Mouse (Mus musculus) erythroid progenitor cell, adult 5-6 weeks (primary cell): ENCODE measurements around the gene Ebf4. TPM values are rescaled to one million over a fixed set of nuclear protein-coding genes. Genes with fewer than 3 reads are reported as not detected.

Experiments
- ATAC-seq: replicated peaks from 2 replicates; pipeline ENCODE4 v1.8.0; 2016; ENCODE audit warnings: moderate number of reproducible peaks, mild to moderate bottlenecking, moderate TSS enrichment, inconsistent platforms; ENCODE audit not compliant: poor library complexity, low FRiP score, severe bottlenecking
- total RNA-seq, 2 experiments: library from RNA; stranded (forward) in 1 of 2; stranded (reverse) in 1 of 2; fragments of 150-400 nt in 1 of 2; fragments of 186-747, 209-891 nt in 1 of 2; gene quantifications; 2 replicates each; pipeline versions ENCODE4 v1.2.3 to v1.2.4; 2015 to 2017; ENCODE audit warnings: low replicate concordance in 2 of 2

Ebf4 gene
- total RNA-seq, 2 experiments from 2014 or later, result not detected

- no peak for ATAC-seq
Measured at GRCm38 (mm10) chr2:130294218-130294935, 592 bp upstream of the Ebf4 start.

GRCm38 (mm10) chr2:130295331-130296133, 563 bp downstream of the Ebf4 start:
- ATAC-seq, result no peak

- no peak for ATAC-seq
Measured at GRCm38 (mm10) chr2:130296134-130296745, 1.3 kb downstream of the Ebf4 start.

GRCm38 (mm10) chr2:130297580-130297979, 2.6 kb downstream of the Ebf4 start:
- ATAC-seq, result no peak

- no peak for ATAC-seq
Measured at GRCm38 (mm10) chr2:130303014-130303413, 8.0 kb downstream of the Ebf4 start.

- ATAC-seq, result no peak
Measured at GRCm38 (mm10) chr2:130327057-130327456, 32.1 kb downstream of the Ebf4 start.

- ATAC-seq, result no peak
Measured at GRCm38 (mm10) chr2:130329502-130329901, 34.5 kb downstream of the Ebf4 start.

- no peak for ATAC-seq
Measured at GRCm38 (mm10) chr2:130335112-130335511, 40.1 kb downstream of the Ebf4 start.

- ATAC-seq, result 0 out of 2 replicates have a peak, but pooled peaks have one; percentile 30
Measured at GRCm38 (mm10) chr2:130340464-130341219, 45.7 kb downstream of the Ebf4 start.

- no peak for ATAC-seq
Measured at GRCm38 (mm10) chr2:130341220-130341580, 46.2 kb downstream of the Ebf4 start.

- no peak for ATAC-seq
Measured at GRCm38 (mm10) chr2:130350376-130350775, 55.4 kb downstream of the Ebf4 start.

GRCm38 (mm10) chr2:130351758-130352339, 56.9 kb downstream of the Ebf4 start:
- no peak for ATAC-seq

- ATAC-seq, result no peak
Measured at GRCm38 (mm10) chr2:130353411-130353810, 58.4 kb downstream of the Ebf4 start.

- ATAC-seq, result no peak
Measured at GRCm38 (mm10) chr2:130353889-130354288, 58.9 kb downstream of the Ebf4 start.

- ATAC-seq, result no peak
Measured at GRCm38 (mm10) chr2:130357551-130357950, 62.6 kb downstream of the Ebf4 start.

- ATAC-seq, result no peak
Measured at GRCm38 (mm10) chr2:130358852-130359251, 63.9 kb downstream of the Ebf4 start.

GRCm38 (mm10) chr2:130362511-130363026, 67.6 kb downstream of the Ebf4 start:
- no peak for ATAC-seq

GRCm38 (mm10) chr2:130365211-130366094, 70.5 kb downstream of the Ebf4 start:
- no peak for ATAC-seq

GRCm38 (mm10) chr2:130367386-130367785, 72.4 kb downstream of the Ebf4 start:
- no peak for ATAC-seq
